Mouse (Mus musculus) neural tube, embryonic 13.5 days (tissue): ENCODE measurements around the gene Misp. TPM values are rescaled to one million over a fixed set of nuclear protein-coding genes. Genes with fewer than 3 reads are reported as not detected.

Source experiments
- ATAC-seq: fragments of 200-750 bp; cut with Nextera tagmentation; 2 replicates; pipeline ENCODE4 v1.8.0; 2017; ENCODE audit warnings: low read depth, mild to moderate bottlenecking, moderate TSS enrichment, moderate library complexity
- H3K27ac ChIP-seq: fragments of 300-500 bp; sonication (generic); replicated peaks from 2 replicates; pipeline ENCODE4 v1.5.1; 2015; ENCODE audit warnings: moderate library complexity, mild to moderate bottlenecking, inconsistent platforms
- H3K27me3 ChIP-seq: fragments of 300-500 bp; sonication (generic); 2 replicates; pipeline ENCODE4 v1.6.1; 2015; ENCODE audit warnings: mild to moderate bottlenecking, inconsistent platforms
- H3K36me3 ChIP-seq: fragments of 300-500 bp; sonication (generic); 2 replicates; pipeline ENCODE4 v1.6.1; 2015; ENCODE audit warnings: mild to moderate bottlenecking, inconsistent platforms
- H3K4me1 ChIP-seq: fragments of 300-500 bp; sonication (generic); replicated peaks from 2 replicates; pipeline ENCODE4 v1.6.1; 2015; ENCODE audit warnings: inconsistent platforms
- H3K4me2 ChIP-seq: fragments of 300-500 bp; sonication (generic); 2 replicates; pipeline ENCODE4 v1.6.1; 2015; ENCODE audit warnings: inconsistent platforms, mild to moderate bottlenecking, moderate library complexity
- H3K4me3 ChIP-seq: fragments of 300-500 bp; sonication (generic); 2 replicates; pipeline ENCODE4 v1.5.1; 2015; ENCODE audit warnings: mild to moderate bottlenecking, inconsistent platforms
- H3K9ac ChIP-seq: fragments of 300-500 bp; sonication (generic); 2 replicates; pipeline ENCODE4 v1.6.1; 2015; ENCODE audit warnings: moderate library complexity, mild to moderate bottlenecking, inconsistent platforms
- H3K9me3 ChIP-seq: fragments of 300-500 bp; sonication (generic); 2 replicates; pipeline ENCODE4 v1.6.1; 2016; ENCODE audit warnings: inconsistent platforms
- WGBS: fragments of 180-500 bp; shearing (Covaris S2); methylation state at CpG from one replicate; pipeline ENCODE4 v1.1.7; 2015; 5-methylcytosine and 5-hydroxymethylcytosine counted together
- polyA plus RNA-seq: library from polyadenylated mRNA; unstranded; fragments of >200 nt; fragmentation: Nextera tagmentation; extraction: Ambion mirVana; gene quantifications from 2 replicates; pipeline ENCODE4 v1.2.1, GENCODE M21; 2015

Gene Misp
- polyA plus RNA-seq, 1 experiment from 2014 or later: 2.5 TPM

GRCm38 (mm10) chr10:79831583-79831982 is 10.8 kb downstream of the Misp start:
- no peaks in the 10 kb centered on the region for H3K4me1 ChIP-seq
- no peak overlapping the region for H3K9ac ChIP-seq
- H3K4me3 ChIP-seq: no peak overlapping the region
- WGBS: 87% methylated on average over 3 of the region's 3 CpGs
- no peaks in the 10 kb centered on the region for H3K36me3 ChIP-seq
- ATAC-seq: no peak
- H3K9me3 ChIP-seq: no peaks in the 10 kb centered on the region
- no peak overlapping the region for H3K27ac ChIP-seq
- H3K4me2 ChIP-seq: no peak overlapping the region
- no peaks in the 10 kb centered on the region for H3K27me3 ChIP-seq

- ATAC-seq: no peak
- H3K27ac ChIP-seq: no peak overlapping the region
- H3K4me2 ChIP-seq: no peak overlapping the region
- no peaks in the 10 kb centered on the region for H3K27me3 ChIP-seq
- H3K4me3 ChIP-seq: no peak overlapping the region
- H3K36me3 ChIP-seq: no peaks in the 10 kb centered on the region
- 0 out of 2 replicates have a peak overlapping the region, but pooled peaks have one; percentile 4 for H3K9ac ChIP-seq
- 76% methylated on average over 7 of the region's 7 CpGs for WGBS
- H3K9me3 ChIP-seq: no peaks in the 10 kb centered on the region
- no peaks in the 10 kb centered on the region for H3K4me1 ChIP-seq
Observed at GRCm38 (mm10) chr10:79832026-79832785, 11.4 kb downstream of the Misp start.

GRCm38 (mm10) chr10:79832786-79833181 is 12.0 kb downstream of the Misp start:
- Histone ChIP-seq H3K4me1 (no peaks in the 10 kb centered on the region), H3K27me3 (no peaks in the 10 kb centered on the region), H3K27ac (no peak overlapping the region), H3K9me3 (no peaks in the 10 kb centered on the region), H3K4me3 (no peak overlapping the region), H3K36me3 (no peaks in the 10 kb centered on the region), H3K4me2 (no peak overlapping the region), H3K9ac (no peak overlapping the region)
- WGBS: 80% methylated on average over 9 of the region's 9 CpGs
- no peak for ATAC-seq

- no peaks in the 10 kb centered on the region for H3K4me1 ChIP-seq
- H3K36me3 ChIP-seq: no peaks in the 10 kb centered on the region
- 24% methylated on average over 9 of the region's 9 CpGs for WGBS
- H3K4me3 ChIP-seq: no peak overlapping the region
- no peak overlapping the region for H3K9ac ChIP-seq
- H3K9me3 ChIP-seq: no peaks in the 10 kb centered on the region
- H3K27ac ChIP-seq: no peak overlapping the region
- no peaks in the 10 kb centered on the region for H3K27me3 ChIP-seq
- peak; percentile 42; the same call in 1 of the 2 replicates for ATAC-seq
- H3K4me2 ChIP-seq: no peak overlapping the region
Observed at GRCm38 (mm10) chr10:79834769-79835398, 14.1 kb downstream of the Misp start.

- Histone ChIP-seq H3K9me3 (no peaks in the 10 kb centered on the region), H3K36me3 (no peaks in the 10 kb centered on the region), H3K27me3 (no peaks in the 10 kb centered on the region), H3K4me2 (no peak overlapping the region), H3K4me3 (no peak overlapping the region), H3K27ac (no peak overlapping the region), H3K9ac (no peak overlapping the region), H3K4me1 (peaks cover 17% of the 10 kb centered on the region)
- 97% methylated on average over 3 of the region's 3 CpGs for WGBS
- no peak for ATAC-seq
Observed at GRCm38 (mm10) chr10:79836918-79837317, 16.1 kb downstream of the Misp start.

- no peaks in the 10 kb centered on the region for H3K36me3 ChIP-seq
- H3K4me3 ChIP-seq: no peak overlapping the region
- H3K9ac ChIP-seq: no peak overlapping the region
- no peak overlapping the region for H3K4me2 ChIP-seq
- H3K27me3 ChIP-seq: no peaks in the 10 kb centered on the region
- peaks cover 29% of the 10 kb centered on the region for H3K4me1 ChIP-seq
- no peak overlapping the region for H3K27ac ChIP-seq
- 75% methylated on average over 2 of the region's 2 CpGs for WGBS
- H3K9me3 ChIP-seq: no peaks in the 10 kb centered on the region
- no peak for ATAC-seq
Observed at GRCm38 (mm10) chr10:79838151-79838550, 17.4 kb downstream of the Misp start.

GRCm38 (mm10) chr10:79840091-79840490 is 19.3 kb downstream of the Misp start:
- H3K27me3 ChIP-seq: no peaks in the 10 kb centered on the region
- no peak for ATAC-seq
- no peaks in the 10 kb centered on the region for H3K9me3 ChIP-seq
- 88% methylated on average over 3 of the region's 3 CpGs for WGBS
- 0 out of 2 replicates have a peak overlapping the region, but pooled peaks have one; percentile 70 for H3K9ac ChIP-seq
- peak overlapping the region; percentile 84 for H3K27ac ChIP-seq
- H3K4me3 ChIP-seq: no peak overlapping the region
- peaks cover 38% of the 10 kb centered on the region for H3K4me1 ChIP-seq
- H3K36me3 ChIP-seq: no peaks in the 10 kb centered on the region
- peak overlapping the region; percentile 61 for H3K4me2 ChIP-seq

- peak overlapping the region; percentile 31 for H3K4me3 ChIP-seq
- H3K4me2 ChIP-seq: peak overlapping the region; percentile 61
- H3K36me3 ChIP-seq: no peaks in the 10 kb centered on the region
- peak overlapping the region; percentile 70 for H3K9ac ChIP-seq
- peak; percentile 84 for ATAC-seq
- H3K9me3 ChIP-seq: no peaks in the 10 kb centered on the region
- peak overlapping the region; percentile 84 for H3K27ac ChIP-seq
- under 1% methylated on average over 24 of the region's 24 CpGs for WGBS
- H3K27me3 ChIP-seq: no peaks in the 10 kb centered on the region
- peaks cover 38% of the 10 kb centered on the region for H3K4me1 ChIP-seq
Observed at GRCm38 (mm10) chr10:79840644-79841551, 20.1 kb downstream of the Misp start.

- H3K9me3 ChIP-seq: no peaks in the 10 kb centered on the region
- 68% methylated on average over 3 of the region's 3 CpGs for WGBS
- no peak for ATAC-seq
- H3K4me3 ChIP-seq: no peak overlapping the region
- H3K36me3 ChIP-seq: no peaks in the 10 kb centered on the region
- no peak overlapping the region for H3K4me2 ChIP-seq
- peaks cover 38% of the 10 kb centered on the region for H3K4me1 ChIP-seq
- H3K27me3 ChIP-seq: no peaks in the 10 kb centered on the region
- 0 out of 2 replicates have a peak overlapping the region, but pooled peaks have one; percentile 22 for H3K9ac ChIP-seq
- H3K27ac ChIP-seq: peak overlapping the region; percentile 49; the same call in 1 of the 2 replicates
Observed at GRCm38 (mm10) chr10:79842322-79842721, 21.5 kb downstream of the Misp start.

- Histone ChIP-seq H3K4me2 (no peak overlapping the region), H3K9ac (no peak overlapping the region), H3K27ac (0 out of 2 replicates have a peak overlapping the region, but pooled peaks have one; percentile 7), H3K4me3 (no peak overlapping the region), H3K27me3 (no peaks in the 10 kb centered on the region), H3K36me3 (no peaks in the 10 kb centered on the region), H3K9me3 (no peaks in the 10 kb centered on the region), H3K4me1 (peaks cover 38% of the 10 kb centered on the region)
- ATAC-seq: no peak
- WGBS: 45% methylated on average over 6 of the region's 6 CpGs
Observed at GRCm38 (mm10) chr10:79843476-79843875, 22.7 kb downstream of the Misp start.

- 72% methylated on average over 5 of the region's 5 CpGs for WGBS
Observed at GRCm38 (mm10) chr10:79846553-79846952, 25.8 kb downstream of the Misp start.

More at GRCm38 (mm10) chr10:79846553-79846952, 25.8 kb downstream of the Misp start:
- Histone ChIP-seq H3K4me2 (no peak overlapping the region), H3K4me3 (no peak overlapping the region), H3K27ac (no peak overlapping the region), H3K4me1 (peaks cover 29% of the 10 kb centered on the region), H3K27me3 (no peaks in the 10 kb centered on the region), H3K9ac (no peak overlapping the region), H3K36me3 (no peaks in the 10 kb centered on the region), H3K9me3 (no peaks in the 10 kb centered on the region)
- no peak for ATAC-seq
